Mouse (Mus musculus): Measurements from ENCODE around the gene Akap6. TPM values are rescaled to one million over a fixed set of nuclear protein-coding genes. Genes with fewer than 3 reads are reported as not detected.

The Akap6 gene
- polyA plus RNA-seq, 1 experiment: 0.78 TPM

DNA sequence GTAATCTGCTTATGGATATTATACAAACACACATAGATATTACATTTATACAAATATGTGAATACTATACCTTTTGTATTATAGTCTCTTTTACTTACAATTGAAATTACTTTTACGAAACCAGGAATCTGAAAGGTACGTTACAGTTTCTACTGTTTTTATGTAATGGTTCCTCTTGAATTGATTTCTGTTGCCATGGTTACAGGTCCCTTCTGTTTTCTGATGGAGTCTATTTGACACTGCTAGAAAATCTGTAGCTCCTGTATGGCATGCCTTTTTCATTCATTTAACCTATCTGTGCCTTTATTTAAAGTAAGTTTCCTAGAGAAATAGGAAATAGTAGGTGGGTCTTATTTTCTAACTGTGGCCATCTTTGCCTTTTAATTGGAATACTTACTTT is 56.5 kb downstream of the Akap6 start:
- Histone ChIP-seq H3K36me3 (ENCODE audit: control insufficient read depth, insufficient read depth, low read length) (no peaks in the 10 kb centered on the region), H3K27ac (ENCODE audit: control insufficient read depth, insufficient read depth, low read length) (no peak overlapping the region), H3K4me1 (replicated peaks; ENCODE audit: control insufficient read depth, insufficient read depth, low read length) (no peaks in the 10 kb centered on the region), H3K27me3 (ENCODE audit: control insufficient read depth, insufficient read depth, low read length) (no peaks in the 10 kb centered on the region), H3K4me3 (ENCODE audit: control insufficient read depth, insufficient read depth, low read length) (no peak overlapping the region)
- no peak for TF ChIP-seq POLR2A (IDR thresholded peaks at IDR 0.05; ENCODE audit: control insufficient read depth, extremely low read depth, insufficient read depth, low read length, poor library complexity)
- no peak for TF ChIP-seq CTCF (IDR thresholded peaks at IDR 0.05; ENCODE audit: borderline replicate concordance, control insufficient read depth, extremely low read depth, insufficient read depth, low read length, poor library complexity)
- 96% methylated on average over 2 of the region's 2 CpGs for WGBS
- DNase-seq: no peak

DNA sequence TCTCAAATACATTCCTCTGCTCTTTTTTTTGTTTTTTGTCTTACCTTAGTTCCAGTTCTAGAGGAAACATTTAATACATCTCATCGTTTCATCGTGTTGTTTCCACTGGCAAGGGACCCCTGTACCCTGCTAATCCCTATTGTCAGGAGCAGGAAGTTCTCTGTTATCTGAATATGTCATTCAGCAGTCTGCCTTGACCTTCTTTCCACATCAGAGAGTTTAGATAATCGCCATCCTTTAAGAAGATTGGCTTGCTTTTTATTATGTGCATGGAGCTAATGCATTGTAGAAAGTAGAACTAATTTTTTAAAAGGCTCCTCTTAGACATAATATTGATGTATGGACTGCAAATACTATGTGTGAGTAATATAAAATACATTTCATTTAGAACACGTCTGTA is 58.7 kb downstream of the Akap6 start:
- DNase-seq: no peak
- Histone ChIP-seq H3K4me3 (ENCODE audit: control insufficient read depth, insufficient read depth, low read length) (no peak overlapping the region), H3K4me1 (replicated peaks; ENCODE audit: control insufficient read depth, insufficient read depth, low read length) (no peaks in the 10 kb centered on the region), H3K27ac (ENCODE audit: control insufficient read depth, insufficient read depth, low read length) (no peak overlapping the region), H3K36me3 (ENCODE audit: control insufficient read depth, insufficient read depth, low read length) (no peaks in the 10 kb centered on the region), H3K27me3 (ENCODE audit: control insufficient read depth, insufficient read depth, low read length) (no peaks in the 10 kb centered on the region)
- no peak for TF ChIP-seq CTCF (IDR thresholded peaks at IDR 0.05; ENCODE audit: borderline replicate concordance, control insufficient read depth, extremely low read depth, insufficient read depth, low read length, poor library complexity)
- no peak for TF ChIP-seq POLR2A (IDR thresholded peaks at IDR 0.05; ENCODE audit: control insufficient read depth, extremely low read depth, insufficient read depth, low read length, poor library complexity)
- WGBS: 47% methylated on average over 4 of the region's 4 CpGs

DNA sequence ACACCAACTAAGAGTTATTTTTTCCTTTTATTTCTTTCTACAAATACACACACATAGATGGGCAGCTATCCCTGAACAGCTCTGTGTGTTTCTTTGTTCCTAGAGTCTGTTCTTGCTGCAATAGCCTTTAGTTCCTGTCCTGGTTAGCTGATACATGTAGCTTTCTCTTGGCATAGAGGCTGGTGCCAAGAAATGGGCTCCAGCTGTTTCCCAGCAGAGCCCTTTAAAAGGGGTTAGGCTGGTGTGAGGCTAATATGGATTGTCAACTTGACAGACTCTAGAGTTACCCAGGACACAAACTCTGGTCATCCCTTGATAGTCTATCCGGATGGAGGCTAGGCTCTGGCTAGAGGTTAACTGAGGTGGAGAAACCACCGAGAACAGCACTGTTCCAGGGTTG is 64.9 kb downstream of the Akap6 start:
- no peak for DNase-seq
- no peak overlapping the region for H3K27ac ChIP-seq (ENCODE audit: control insufficient read depth, insufficient read depth, low read length)
- no peaks in the 10 kb centered on the region for H3K27me3 ChIP-seq (ENCODE audit: control insufficient read depth, insufficient read depth, low read length)
- no peak for TF ChIP-seq CTCF (IDR thresholded peaks at IDR 0.05; ENCODE audit: borderline replicate concordance, control insufficient read depth, extremely low read depth, insufficient read depth, low read length, poor library complexity)
- no peak for TF ChIP-seq POLR2A (IDR thresholded peaks at IDR 0.05; ENCODE audit: control insufficient read depth, extremely low read depth, insufficient read depth, low read length, poor library complexity)
- no peaks in the 10 kb centered on the region for H3K4me1 ChIP-seq (replicated peaks; ENCODE audit: control insufficient read depth, insufficient read depth, low read length)
- H3K4me3 ChIP-seq (ENCODE audit: control insufficient read depth, insufficient read depth, low read length): no peak overlapping the region
- H3K36me3 ChIP-seq (ENCODE audit: control insufficient read depth, insufficient read depth, low read length): no peaks in the 10 kb centered on the region
- 99% methylated on average over 2 of the region's 2 CpGs for WGBS

DNA sequence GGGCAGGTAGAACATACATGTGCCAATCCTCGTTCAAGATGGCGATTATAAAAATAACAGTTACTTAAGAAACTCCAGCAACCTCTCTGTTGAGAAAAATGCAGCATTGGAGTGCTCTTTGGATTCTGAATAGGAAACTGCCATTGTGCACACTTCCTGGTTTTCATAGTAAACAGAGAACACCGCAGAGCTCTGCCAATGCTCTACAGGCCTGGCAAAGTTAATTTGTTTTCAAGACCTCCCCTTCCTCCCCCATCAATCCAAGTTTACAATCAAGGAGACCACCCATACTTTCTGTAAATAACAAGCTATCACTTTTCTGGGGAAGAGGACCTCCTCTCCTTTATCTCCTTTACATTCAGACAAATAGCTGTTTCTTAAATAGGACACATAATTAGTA is 65.6 kb downstream of the Akap6 start:
- Histone ChIP-seq H3K4me1 (replicated peaks; ENCODE audit: control insufficient read depth, insufficient read depth, low read length) (no peaks in the 10 kb centered on the region), H3K27ac (ENCODE audit: control insufficient read depth, insufficient read depth, low read length) (no peak overlapping the region)
- TF ChIP-seq POLR2A (IDR thresholded peaks at IDR 0.05; ENCODE audit: control insufficient read depth, extremely low read depth, insufficient read depth, low read length, poor library complexity) (no peak), CTCF (IDR thresholded peaks at IDR 0.05; ENCODE audit: borderline replicate concordance, control insufficient read depth, extremely low read depth, insufficient read depth, low read length, poor library complexity) (no peak)

DNA sequence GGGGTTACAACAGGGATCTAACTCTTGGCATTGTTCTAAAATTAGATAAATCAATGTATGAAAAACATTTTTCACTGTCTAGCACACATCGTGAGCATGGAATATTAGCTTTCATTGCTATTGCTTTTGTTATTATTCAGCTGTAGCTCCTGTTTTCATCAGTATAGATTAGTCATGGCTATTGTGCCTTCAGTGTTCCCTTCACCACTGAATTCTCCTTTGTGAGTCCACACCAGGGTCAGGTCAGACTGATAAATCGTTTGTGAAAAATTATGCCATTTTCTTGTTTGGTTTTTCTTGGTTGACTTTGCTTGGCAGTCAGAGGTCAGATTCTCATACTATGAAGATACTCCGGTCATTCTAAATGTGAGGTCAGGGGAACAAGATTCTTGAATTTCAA is 70.4 kb downstream of the Akap6 start:
- H3K4me1 ChIP-seq (replicated peaks; ENCODE audit: control insufficient read depth, insufficient read depth, low read length): no peaks in the 10 kb centered on the region
- no peak for DNase-seq
- TF ChIP-seq POLR2A (IDR thresholded peaks at IDR 0.05; ENCODE audit: control insufficient read depth, extremely low read depth, insufficient read depth, low read length, poor library complexity) (no peak), CTCF (IDR thresholded peaks at IDR 0.05; ENCODE audit: borderline replicate concordance, control insufficient read depth, extremely low read depth, insufficient read depth, low read length, poor library complexity) (no peak)
- no peaks in the 10 kb centered on the region for H3K36me3 ChIP-seq (ENCODE audit: control insufficient read depth, insufficient read depth, low read length)
- no peak overlapping the region for H3K27ac ChIP-seq (ENCODE audit: control insufficient read depth, insufficient read depth, low read length)
- no peak overlapping the region for H3K4me3 ChIP-seq (ENCODE audit: control insufficient read depth, insufficient read depth, low read length)
- 89% methylated on average over 3 of the region's 3 CpGs for WGBS
- H3K27me3 ChIP-seq (ENCODE audit: control insufficient read depth, insufficient read depth, low read length): no peaks in the 10 kb centered on the region

More for the DNA sequence above, 65.6 kb downstream of the Akap6 start:
- H3K27me3 ChIP-seq (ENCODE audit: control insufficient read depth, insufficient read depth, low read length): no peaks in the 10 kb centered on the region
- WGBS: 82% methylated on average over 3 of the region's 3 CpGs
- H3K4me3 ChIP-seq (ENCODE audit: control insufficient read depth, insufficient read depth, low read length): no peak overlapping the region
- DNase-seq: no peak
- H3K36me3 ChIP-seq (ENCODE audit: control insufficient read depth, insufficient read depth, low read length): no peaks in the 10 kb centered on the region

DNA sequence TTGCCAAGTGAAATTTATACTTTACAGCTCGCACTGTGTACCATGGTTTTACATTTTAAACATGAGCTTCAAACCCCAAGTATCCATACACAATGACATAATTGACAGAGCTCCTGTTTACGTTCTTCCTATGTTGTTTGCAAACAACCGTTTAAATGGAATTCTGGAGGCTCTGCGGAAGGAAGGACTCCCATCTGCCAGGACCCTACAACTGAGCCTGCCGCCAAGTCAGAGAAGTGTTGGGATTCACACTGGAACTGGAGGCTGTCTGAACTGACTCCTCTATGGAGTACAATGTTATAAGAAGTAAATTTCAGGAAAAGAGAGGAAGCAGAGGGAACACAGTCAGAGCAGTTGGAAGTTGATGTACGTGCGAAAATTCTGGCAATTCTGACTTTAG is 72.7 kb downstream of the Akap6 start:
- Histone ChIP-seq H3K4me3 (ENCODE audit: control insufficient read depth, insufficient read depth, low read length) (no peak overlapping the region), H3K4me1 (replicated peaks; ENCODE audit: control insufficient read depth, insufficient read depth, low read length) (no peaks in the 10 kb centered on the region), H3K27ac (ENCODE audit: control insufficient read depth, insufficient read depth, low read length) (no peak overlapping the region), H3K27me3 (ENCODE audit: control insufficient read depth, insufficient read depth, low read length) (no peaks in the 10 kb centered on the region), H3K36me3 (ENCODE audit: control insufficient read depth, insufficient read depth, low read length) (no peaks in the 10 kb centered on the region)
- 96% methylated on average over 7 of the region's 7 CpGs for WGBS
- TF ChIP-seq POLR2A (IDR thresholded peaks at IDR 0.05; ENCODE audit: control insufficient read depth, extremely low read depth, insufficient read depth, low read length, poor library complexity) (no peak), CTCF (IDR thresholded peaks at IDR 0.05; ENCODE audit: borderline replicate concordance, control insufficient read depth, extremely low read depth, insufficient read depth, low read length, poor library complexity) (no peak)
- DNase-seq: no peak

Measured in thymus, adult 2 months (tissue).